Mouse (Mus musculus) embryonic facial prominence, embryonic 14.5 days (tissue): ENCODE measurements at regions not wholly inside any gene's neighbourhood (a gene's known extent, or its start where the extent isn't known, plus 50 kb on each side); places are given as distances from the start of the nearest gene placed in this dataset.

ENCODE experiments used
- ATAC-seq: fragments of 200-750 bp; cut with Nextera tagmentation; 2 replicates; pipeline ENCODE4 v1.8.0; 2017; ENCODE audit warnings: low read depth, moderate number of reproducible peaks, moderate TSS enrichment
- DNase-seq: peaks from one replicate; pipeline ENCODE4 v3.0.0-alpha.2; 2015; ENCODE audit warnings: low spot score
- H3K27ac ChIP-seq: fragments of 300-500 bp; sonication (generic); replicated peaks from 2 replicates; pipeline ENCODE4 v1.5.1; 2014; ENCODE audit warnings: low read depth, mild to moderate bottlenecking, low read length, moderate library complexity
- H3K27me3 ChIP-seq: fragments of 300-500 bp; sonication (generic); replicated peaks from 2 replicates; pipeline ENCODE4 v1.6.1; 2014; ENCODE audit warnings: low read length; ENCODE audit not compliant: control insufficient read depth, insufficient read depth
- H3K36me3 ChIP-seq: fragments of 300-500 bp; sonication (generic); 2 replicates; pipeline ENCODE4 v1.6.1; 2014; ENCODE audit warnings: low read length, mixed read lengths; ENCODE audit not compliant: control insufficient read depth, insufficient read depth
- H3K4me1 ChIP-seq: fragments of 300-500 bp; sonication (generic); 2 replicates; pipeline ENCODE4 v1.6.1; 2014; ENCODE audit warnings: antibody characterized with exemption, low read length; ENCODE audit not compliant: control insufficient read depth, insufficient read depth
- H3K4me2 ChIP-seq: fragments of 300-500 bp; sonication (generic); 2 replicates; pipeline ENCODE4 v1.6.1; 2014; ENCODE audit warnings: low read depth, mild to moderate bottlenecking, low read length, moderate library complexity, mixed read lengths
- H3K4me3 ChIP-seq: fragments of 300-500 bp; sonication (generic); 2 replicates; pipeline ENCODE4 v1.5.1; 2014; ENCODE audit warnings: low read depth, mild to moderate bottlenecking, low read length
- H3K9ac ChIP-seq: fragments of 300-500 bp; sonication (generic); 2 replicates; pipeline ENCODE4 v1.6.1; 2014; ENCODE audit warnings: low read depth, mild to moderate bottlenecking, low read length, moderate library complexity, mixed read lengths
- H3K9me3 ChIP-seq: fragments of 300-500 bp; sonication (generic); 2 replicates; pipeline ENCODE4 v1.6.1; 2016; ENCODE audit warnings: low read length; ENCODE audit not compliant: control insufficient read depth
- WGBS: fragments of 180-500 bp; shearing (Covaris S2); extraction: QIAGEN DNeasy Blood & Tissue Kit; methylation state at CpG from one replicate; pipeline ENCODE4 v1.1.7; 2014; 5-methylcytosine and 5-hydroxymethylcytosine counted together

GRCm38 (mm10) chr7:129533366-129533905 is 58.2 kb upstream of the Wdr11 start:
- no peak overlapping the region for H3K4me3 ChIP-seq
- no peak overlapping the region for H3K9ac ChIP-seq
- no peak for ATAC-seq
- H3K9me3 ChIP-seq, result no peaks in the 10 kb centered on the region
- no peak overlapping the region for H3K4me2 ChIP-seq
- no peaks in the 10 kb centered on the region for H3K27me3 ChIP-seq
- no peaks in the 10 kb centered on the region for H3K36me3 ChIP-seq
- no peak overlapping the region for H3K27ac ChIP-seq
- H3K4me1 ChIP-seq, result no peaks in the 10 kb centered on the region
- WGBS, result 86% methylated on average over 6 of the region's 6 CpGs
- no peak for DNase-seq
